Mouse (Mus musculus): ENCODE data around the gene Dact1.

The Dact1 gene

GRCm38 (mm10) chr12:71309581-71310067 is at the start of gene Dact1:
Gene Dact1, plus strand, starts transcription at chr12:71309884.
- peak; percentile 89 for DNase-seq

- DNase-seq = no peak
These were observed 45.5 kb upstream of the Dact1 start for GRCm38 (mm10) chr12:71264211-71264610.

- no peak for DNase-seq
These were observed 40.3 kb upstream of the Dact1 start for GRCm38 (mm10) chr12:71269367-71269766.

DNA sequence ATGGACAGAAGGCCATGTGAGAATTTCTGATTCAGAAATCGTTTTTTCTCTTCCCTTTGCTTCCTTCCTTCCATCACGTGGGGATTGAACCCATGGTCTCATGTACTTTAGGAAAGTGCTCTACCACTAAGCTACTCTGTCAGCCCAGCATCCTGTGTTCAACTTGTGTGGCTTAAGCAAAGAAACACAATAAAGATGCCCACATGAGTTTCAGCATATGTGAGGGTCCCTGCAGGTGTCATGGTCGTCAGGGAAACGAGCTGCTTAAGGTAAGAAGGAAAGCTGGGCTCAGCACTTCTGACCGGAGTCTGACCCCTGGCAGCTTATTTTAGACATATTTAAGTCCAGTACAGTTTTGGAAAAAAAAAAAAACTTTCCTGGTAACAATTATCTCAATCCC is 38.6 kb upstream of the Dact1 start:
- no peak for DNase-seq

GRCm38 (mm10) chr12:71274519-71275237 is 35.0 kb upstream of the Dact1 start:
- no peak for DNase-seq

- DNase-seq = no peak
These were observed 33.6 kb upstream of the Dact1 start for GRCm38 (mm10) chr12:71275906-71276595.

DNA sequence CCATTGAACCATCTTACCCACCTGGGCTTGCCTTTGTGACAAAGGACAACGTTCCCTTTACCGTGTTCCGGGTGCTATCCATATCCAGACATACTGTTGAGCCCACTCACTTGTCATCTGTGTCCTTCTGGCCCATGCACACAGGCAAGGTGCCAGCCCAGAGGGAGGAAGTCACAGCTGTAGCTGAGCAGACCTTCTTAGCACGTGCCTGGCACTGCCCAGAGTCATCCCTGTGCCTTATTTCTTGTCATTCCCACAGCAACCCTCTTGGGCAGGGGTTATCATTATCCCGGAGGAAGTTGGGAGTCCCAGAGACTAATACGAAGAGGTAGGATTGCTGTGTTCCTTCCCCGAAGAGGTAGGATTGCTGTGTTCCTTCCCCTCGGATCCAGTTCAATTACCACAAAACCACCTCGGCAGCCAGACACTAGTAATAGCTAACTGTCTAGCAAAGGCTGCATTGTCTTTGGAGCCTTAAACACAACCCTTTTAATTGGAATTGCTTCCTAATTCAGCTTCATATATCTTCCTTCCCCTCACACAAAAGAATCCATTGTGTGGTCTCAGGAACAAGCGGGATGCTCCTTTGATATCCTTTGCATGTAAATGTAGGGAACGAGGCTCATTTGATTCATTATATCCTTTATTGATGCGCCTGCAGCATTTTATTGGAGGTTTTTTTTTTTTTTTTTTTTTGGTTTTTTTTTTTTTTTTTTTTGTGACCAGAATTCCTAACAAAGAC is 30.0 kb upstream of the Dact1 start:
- DNase-seq = peak; percentile 86

GRCm38 (mm10) chr12:71281201-71281768 is 28.4 kb upstream of the Dact1 start:
- no peak for DNase-seq

- DNase-seq = no peak
These were observed 24.3 kb upstream of the Dact1 start for GRCm38 (mm10) chr12:71285399-71285798.

- DNase-seq = no peak
These were observed 19.2 kb upstream of the Dact1 start for GRCm38 (mm10) chr12:71290460-71290859.

DNA sequence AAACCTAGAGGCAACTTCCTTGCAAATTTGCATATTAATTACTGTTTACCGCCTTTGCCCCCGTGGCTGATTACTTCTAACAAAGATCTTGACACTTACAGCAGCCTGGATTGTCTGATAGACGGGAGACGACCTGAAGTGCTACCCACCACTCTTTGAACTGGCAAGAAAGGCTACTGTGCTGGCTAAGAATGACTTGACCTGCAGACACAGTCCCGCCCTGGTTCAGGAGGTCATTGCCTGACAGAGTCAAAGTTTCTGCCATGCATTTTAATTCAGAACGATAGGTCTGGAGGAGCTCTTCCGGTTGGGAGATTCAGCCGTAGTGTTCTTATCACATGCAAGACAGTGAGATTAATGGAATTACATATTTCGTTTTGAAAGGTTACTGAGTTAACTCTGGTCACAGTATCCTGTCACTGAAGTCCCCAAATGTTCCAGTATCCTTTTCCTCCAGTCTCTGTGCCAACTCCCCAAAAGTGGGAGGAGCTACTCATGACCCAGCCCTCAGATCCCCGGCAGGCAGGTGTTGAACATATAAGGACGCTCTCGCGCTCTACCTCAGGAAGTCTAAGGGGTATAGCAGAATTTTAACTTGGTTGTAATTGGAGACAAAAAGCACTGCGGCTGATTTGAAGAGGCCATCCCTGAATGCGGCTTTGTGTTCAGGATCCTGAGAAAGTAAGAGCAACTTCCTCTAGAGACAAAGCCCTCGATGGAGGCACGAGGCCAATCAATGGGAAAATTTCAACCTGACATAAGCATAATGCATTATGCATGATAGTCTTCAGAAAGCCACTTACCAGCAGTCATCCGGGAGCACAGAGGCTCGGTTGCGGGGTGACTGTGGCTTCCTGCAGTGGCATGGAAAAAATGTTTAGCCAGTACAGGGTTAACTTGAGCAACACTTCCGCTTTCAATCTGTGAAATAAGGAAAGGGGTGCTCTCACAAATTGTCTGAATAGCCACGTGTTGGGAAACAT is 15.4 kb upstream of the Dact1 start:
- DNase-seq = no peak

- DNase-seq = no peak
These were observed 12.7 kb upstream of the Dact1 start for GRCm38 (mm10) chr12:71296849-71297535.

GRCm38 (mm10) chr12:71310068-71310931 is 616 bp downstream of the Dact1 start:
- DNase-seq = peak; percentile 36

DNA sequence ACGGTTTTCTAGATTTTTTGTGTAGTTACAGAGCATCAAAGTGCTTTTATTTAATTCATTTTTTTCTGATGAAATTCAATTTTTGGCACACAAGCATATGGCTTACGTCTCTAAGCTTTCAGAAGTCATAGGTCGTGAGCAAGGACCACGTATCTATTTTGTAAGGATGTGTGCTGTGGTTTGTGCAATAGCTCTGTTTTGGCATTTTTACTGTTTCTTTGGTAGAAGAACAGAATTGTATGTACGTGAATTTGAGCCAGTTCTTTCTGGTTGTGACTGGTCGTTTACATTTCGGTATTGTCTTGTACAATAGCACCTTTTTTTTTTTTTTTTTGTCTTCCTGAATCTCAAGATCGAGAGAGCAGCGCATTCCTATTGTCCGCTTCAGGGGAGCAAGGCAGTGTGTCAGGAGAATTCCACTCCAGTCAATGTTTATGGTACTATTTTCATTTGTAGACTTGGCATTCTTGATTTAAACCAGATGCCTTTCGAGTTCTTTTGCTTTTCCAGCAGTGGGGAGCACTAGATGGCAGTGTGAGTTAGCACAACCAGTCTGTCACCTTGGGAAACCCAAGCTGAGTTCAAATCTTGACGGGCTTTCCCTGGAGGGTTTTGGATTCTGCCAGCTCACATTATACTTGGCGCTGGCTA is 1.7 kb downstream of the Dact1 start:
- DNase-seq = peak; percentile 64

DNA sequence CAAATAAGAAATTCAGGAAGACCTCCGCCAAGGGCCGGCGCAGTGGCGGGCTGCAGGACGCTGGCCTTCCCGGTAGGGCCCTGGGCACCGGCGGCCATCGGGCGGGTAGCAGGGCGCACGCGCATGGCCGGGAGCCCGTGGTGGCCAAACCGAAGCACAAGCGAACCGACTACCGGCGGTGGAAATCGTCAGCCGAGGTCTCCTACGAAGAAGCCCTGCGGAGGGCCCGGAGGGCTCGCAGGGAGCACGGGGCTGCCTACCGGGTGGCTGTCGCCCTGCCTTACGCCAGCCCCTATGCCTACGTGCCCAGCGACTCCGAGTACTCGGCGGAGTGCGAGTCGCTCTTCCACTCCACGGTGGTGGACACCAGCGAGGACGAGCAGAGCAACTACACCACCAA is 8.6 kb downstream of the Dact1 start:
- DNase-seq = no peak

DNA sequence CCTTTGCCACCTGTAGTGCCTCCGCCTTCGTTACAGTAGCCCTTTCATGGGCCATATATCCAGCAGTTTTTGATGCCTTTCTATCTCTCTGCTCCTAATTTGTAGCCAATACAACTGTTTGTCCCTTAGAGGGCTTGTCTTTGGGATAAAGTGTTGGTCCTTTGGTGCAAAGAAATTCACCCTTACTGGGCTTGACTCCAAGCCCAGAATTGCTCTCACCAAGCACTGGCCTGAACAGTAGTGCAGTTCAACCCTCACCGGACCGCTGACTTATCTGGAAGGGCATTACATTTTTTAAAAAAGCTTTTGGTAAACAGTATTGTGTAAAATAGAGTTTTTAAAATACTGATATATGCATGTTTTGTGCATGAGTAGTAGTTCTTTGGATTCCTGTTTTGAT is 9.9 kb downstream of the Dact1 start:
- DNase-seq = no peak

- no peak for DNase-seq
These were observed 23.0 kb downstream of the Dact1 start for GRCm38 (mm10) chr12:71332646-71333045.

- DNase-seq = no peak
These were observed 23.9 kb downstream of the Dact1 start for GRCm38 (mm10) chr12:71333561-71333960.

- DNase-seq = no peak
These were observed 27.4 kb downstream of the Dact1 start for GRCm38 (mm10) chr12:71337025-71337582.

Data from retina, postnatal 1 day (tissue).